Mouse (Mus musculus): ENCODE data around the gene Nrbf2.

The Nrbf2 gene

GRCm38 (mm10) chr10:67216872-67217271 is 68.2 kb downstream of the Nrbf2 start:
- DNase-seq (ENCODE audit: low spot score in 2 of 2), result no peak

Data from urinary bladder, postnatal 4 days (tissue).